Mouse (Mus musculus) megakaryocyte progenitor cell, adult 5-6 weeks (primary cell): ENCODE data around the gene Luzp1. TPM values are rescaled to one million over a fixed set of nuclear protein-coding genes. Genes with fewer than 3 reads are reported as not detected.

ENCODE experiments used
- ATAC-seq: replicated peaks from 2 replicates; pipeline ENCODE4 v1.8.0; 2016; ENCODE audit warnings: mild to moderate bottlenecking, moderate TSS enrichment, inconsistent platforms; ENCODE audit not compliant: poor library complexity
- total RNA-seq, 2 experiments: library from RNA; stranded (forward) in 1 of 2; stranded (reverse) in 1 of 2; fragments of 157-497, 149-512 nt in 1 of 2; fragments of 200-1000 nt in 1 of 2; gene quantifications; 2 replicates each; pipeline versions ENCODE4 v1.2.3 to v1.2.4; 2015 to 2017

The Luzp1 gene
- total RNA-seq, 2 experiments from 2014 or later: 2.3 to 3.4 TPM

DNA sequence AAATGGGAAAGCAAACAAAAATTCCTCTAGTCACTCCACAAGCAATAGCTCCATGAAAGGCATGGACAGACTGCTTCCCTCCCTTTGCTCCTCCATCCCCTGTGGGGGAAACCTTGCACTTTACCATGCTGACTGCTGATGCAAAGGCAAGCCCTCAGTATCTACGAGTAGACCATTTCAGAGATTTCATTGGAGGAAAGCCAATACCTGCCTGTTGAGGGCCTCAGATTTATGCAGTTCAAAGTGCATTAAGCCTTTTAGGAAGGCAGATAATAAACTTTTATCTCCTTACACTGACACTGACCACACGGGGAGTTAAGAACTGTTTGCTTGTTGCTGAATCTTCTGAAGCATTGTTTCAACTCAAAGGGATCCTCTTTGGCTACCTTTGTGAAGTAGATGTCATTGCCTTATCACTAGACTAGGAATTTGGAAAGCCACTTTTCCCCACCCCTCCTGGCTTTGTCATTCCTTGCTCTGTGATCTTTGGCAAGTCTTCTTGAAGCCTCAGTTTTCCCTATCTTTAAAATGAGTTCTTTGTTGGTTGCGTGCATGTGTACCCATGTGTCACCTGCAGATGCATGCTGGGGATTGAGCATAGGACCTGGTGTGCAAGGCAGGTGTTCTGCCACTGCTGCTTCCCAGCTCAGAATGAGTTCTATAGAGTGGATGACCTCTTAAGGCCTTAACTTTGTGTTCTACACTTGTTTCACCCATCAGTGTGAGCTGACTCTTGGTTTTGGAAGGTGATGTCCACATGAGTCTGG, 76.9 kb downstream of the Luzp1 start:
- ATAC-seq: no peak

DNA sequence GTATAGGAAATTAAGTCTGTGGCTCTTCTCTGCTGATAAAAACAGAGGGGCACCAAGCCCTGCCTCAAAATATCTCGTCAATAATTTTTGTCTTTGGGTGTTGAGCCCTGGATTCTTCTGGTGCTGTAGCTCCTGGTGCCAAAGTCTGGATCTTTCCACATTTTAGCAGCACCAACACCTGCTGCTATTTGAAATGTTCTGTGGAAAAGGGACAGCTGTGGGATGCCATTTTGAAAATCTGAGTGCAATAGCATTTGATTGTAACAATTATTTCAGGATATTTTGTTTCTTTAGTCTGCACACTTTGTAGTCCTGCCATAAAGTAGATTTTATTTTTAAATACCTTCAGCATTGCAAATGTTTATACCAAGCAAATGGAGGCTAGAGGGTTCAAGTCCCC, 78.2 kb downstream of the Luzp1 start:
- ATAC-seq: no peak

DNA sequence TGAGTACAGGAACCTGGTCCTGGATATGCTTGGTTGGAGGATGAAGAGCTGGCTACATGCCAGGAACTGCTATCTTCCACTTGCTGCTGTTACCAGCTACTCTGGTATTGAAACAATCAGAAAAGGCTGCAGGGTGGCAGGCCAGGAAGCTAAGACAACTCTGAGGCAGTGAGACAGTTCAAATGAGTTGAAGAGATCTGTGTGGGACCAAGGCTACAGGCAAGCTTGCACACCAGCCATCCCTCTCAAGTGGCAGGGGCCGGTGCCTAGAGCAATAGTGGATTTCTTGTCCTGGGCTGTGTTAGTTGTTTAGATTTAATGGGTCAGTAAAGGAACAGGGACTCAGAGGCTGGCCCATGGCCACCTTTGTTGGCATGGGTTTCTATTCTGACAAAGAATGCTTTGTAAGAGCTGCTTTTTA, 78.8 kb downstream of the Luzp1 start:
- ATAC-seq: peak; percentile 65

DNA sequence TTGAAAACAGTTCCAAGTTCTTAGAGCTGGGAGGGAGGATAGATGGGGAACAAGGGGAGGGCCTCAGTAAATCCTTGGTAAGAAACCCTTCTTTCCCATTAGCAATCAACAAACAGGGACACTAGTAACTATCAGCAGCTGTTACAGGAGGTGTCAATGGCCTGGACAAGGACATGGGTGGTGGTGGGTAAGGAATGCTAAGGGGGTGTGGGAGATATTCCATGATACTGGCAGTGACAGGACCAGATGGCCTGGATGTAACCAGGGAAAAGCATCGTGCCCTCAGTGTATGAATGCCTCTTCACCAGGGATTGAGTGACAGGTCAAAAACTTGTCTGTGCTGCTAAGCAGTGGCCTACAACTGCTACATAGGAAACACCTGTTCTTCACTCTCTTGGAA, 83.5 kb downstream of the Luzp1 start:
- ATAC-seq: no peak

DNA sequence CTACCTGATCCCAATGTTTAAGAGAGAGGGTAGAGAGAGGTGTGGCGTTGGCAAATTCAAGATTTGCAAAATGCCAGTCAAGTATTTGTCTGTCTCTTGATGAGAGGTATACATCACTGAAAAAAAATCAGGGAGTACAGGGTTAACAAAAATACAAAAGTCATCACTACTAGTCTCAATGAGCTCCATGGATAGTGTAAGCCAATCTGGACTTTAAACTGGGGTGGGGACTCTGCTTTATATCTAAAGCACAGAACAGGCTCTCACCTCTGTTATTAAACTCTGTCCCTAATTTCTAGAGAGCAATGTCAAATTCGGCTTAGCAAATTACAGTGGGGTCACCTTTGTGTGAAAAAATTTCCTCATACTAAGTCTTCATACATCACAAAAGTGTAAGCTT, 88.1 kb downstream of the Luzp1 start:
- ATAC-seq: no peak

DNA sequence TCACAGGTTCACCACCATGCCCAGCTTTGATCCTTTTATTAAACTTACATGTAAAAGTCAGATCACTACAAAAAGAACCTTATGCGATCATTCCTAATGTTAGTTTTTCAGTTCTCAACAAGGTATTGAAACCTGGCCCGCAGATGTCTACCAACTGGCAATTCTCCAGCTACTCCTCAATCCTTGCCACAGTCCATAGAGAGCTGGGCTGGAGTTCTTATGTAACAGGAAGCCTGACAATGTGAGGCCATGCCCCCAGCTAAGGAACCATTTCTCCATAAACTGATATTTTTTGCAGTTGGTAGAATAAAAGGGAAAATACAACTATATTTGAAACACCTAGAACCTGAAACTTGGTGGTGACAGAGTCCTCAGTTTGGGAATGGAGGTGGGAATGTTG, 90.1 kb downstream of the Luzp1 start:
- ATAC-seq: 0 out of 2 replicates have a peak, but pooled peaks have one; percentile 29

DNA sequence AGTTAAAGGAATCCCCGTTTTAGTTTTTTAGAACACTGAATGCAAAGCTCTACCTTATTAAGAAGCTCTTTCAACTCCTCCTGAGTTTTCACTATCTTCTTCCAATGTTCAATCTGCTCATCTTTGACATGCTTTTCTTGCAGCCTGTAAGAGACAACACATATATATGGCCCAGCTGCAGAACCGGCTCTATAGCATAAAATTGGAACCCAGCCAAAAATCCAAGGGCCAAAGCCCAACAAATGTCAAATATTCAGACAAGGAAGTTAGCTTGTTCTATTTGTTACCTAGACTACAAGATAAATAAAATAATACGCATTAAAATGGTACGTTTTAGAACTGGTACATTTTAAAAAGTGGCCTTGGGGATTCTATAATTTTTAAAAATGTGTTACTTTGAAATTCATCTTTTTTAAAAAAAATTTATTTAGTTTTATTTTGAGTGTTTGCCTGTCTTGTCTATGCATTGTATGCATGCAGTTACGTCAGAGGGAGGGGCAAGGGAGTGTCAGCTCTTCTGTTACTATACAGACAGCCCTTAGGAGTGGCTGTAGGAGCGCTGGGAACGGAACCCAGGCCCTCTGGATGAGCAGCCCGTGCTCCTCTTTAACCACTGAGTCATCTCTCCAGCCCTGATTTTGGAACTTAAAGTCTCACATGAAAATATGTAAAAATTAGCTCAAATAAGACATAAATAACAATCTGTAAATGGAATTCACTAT, 90.9 kb downstream of the Luzp1 start:
- ATAC-seq: no peak

DNA sequence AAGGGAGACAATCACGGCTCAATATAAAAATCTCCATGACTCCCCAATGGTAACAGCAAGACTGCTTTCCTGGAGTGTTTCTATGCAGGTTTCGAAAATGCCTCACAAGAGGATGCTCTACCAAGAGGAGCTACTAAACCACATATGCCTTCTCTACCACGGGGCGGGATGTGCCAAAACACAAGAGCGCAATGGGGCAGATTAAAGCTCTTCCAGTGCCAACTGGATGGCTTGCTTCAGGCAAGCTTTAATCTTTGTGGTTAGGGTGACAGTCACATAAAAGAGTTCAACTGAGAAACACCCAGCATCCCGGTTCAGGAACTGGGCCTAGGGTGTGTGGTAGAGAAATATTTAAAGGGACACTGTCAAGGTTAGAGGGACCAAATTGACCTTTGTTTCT, 93.2 kb downstream of the Luzp1 start:
- ATAC-seq: no peak

DNA sequence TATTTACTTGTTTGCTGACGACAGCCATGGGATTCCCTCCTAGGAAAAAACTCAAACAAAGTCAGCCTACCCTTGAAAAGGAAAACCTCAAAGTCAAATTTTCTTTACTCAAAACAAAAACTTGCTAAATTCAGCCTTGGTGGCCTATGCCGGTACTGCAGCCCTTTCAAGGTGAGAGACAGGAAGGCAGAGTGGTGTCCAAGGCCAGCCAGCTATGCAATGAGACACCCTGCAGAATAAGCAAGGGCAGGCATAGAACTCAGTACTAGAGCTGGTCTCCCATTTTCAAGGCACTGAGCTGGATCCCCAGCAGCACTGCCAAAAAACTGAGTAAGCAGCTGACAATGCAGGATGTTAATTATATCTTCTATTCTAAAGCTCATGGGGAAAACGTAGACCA, 99.1 kb downstream of the Luzp1 start:
- no peak for ATAC-seq

DNA sequence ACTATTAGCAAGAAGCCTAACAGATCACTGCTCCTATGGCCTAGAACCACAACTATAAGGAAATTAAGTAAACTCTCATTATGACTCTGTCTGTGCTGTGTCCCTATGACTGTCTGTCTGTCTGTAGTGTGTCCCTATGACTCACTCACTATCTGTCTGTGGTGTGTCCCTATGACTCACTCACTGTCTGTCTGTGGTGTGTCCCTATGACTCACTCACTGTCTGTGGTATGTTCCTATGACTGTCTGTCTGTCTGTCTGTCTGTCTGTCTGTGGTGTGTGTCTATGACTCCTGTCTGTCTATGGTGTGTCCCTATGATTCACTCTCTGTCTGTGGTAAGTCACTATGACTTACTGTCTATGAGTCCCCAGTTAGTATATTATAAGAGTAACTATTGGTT, 100.4 kb downstream of the Luzp1 start:
- ATAC-seq: peak; percentile 75

DNA sequence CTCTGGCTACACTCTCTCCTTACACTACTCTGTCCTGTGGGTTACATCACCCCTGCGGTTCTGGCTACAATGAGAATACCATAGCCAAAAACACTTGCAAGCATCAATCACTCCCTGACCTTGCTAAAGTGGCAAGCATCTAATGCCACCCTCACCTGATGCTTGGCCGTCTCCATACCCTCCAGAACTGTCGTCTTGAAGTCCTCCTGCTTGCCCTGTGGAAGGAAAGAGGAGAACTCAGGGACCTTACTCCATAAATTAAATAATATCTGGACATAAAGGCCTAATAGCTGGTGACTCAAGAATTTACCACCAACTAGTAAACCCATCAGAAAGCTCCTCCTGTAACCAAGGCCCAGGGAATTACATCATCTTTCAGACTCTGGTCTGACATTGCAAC, 112.3 kb downstream of the Luzp1 start:
- no peak for ATAC-seq

DNA sequence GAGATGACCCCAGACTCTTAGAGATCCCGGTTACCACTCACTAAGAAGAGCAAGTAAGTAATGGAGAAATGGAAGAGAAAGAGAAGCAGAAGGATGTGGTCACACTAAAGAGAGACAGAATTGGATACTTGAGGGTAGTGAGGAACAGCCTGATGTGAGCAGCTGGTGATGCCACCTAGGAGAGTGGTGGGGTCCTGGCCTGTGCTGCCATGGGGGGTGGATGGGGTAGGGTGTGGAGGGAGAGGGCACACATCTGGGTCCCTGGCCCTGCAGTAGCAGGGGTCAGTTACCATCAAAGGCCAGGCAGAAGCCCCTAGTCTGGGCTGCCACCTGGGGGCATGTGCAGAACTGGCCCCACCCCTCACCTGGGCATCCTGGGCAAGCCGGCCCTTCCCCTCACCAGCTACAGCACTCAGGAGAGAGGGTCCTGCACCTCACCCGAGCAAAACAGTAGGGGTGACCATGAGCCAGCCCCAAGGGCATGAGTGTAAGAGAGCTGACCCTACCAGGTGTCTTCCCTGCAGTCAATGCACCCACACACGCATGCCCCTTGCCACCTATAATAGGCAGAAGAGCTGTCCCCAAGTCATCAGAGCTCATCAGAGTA, 117.8 kb downstream of the Luzp1 start:
- 0 out of 2 replicates have a peak, but pooled peaks have one; percentile 17 for ATAC-seq

DNA sequence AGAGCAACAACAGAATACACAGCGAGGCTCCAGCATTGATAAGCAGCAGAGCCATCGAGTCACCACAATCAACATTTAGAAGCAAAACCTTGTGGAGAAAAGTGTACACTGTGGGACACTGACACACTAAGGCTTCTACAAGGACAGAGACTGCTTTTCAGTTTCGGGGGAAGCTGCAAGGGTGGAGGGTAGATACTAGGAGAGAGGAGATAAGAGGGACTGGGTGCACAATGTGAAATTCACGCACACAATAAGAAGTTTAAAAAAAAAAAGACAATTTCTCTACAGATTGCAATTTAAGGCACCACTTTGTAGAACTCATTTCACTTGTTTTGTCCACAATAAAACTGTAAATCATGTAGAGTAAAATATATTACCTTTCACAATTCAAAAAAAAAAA, 118.4 kb downstream of the Luzp1 start:
- ATAC-seq: peak; percentile 83

DNA sequence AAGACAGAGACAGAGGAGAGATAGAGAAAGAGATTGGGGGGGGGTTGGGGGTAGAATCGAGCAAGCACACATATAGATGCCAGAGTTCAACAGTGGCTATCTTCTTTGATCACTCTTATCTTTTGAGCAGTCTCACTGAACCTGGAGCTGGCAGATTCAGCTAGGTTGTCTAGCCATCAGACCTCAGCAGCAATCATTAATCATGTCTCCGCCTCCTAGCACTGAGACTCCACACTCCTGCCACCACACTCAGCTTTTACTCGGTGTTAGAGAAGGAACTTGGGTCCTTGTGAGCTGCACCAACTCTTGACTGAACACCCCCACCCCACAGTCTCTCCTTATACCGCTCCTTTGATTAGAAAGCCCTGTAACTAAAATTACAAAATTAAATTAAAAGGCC, 122.5 kb downstream of the Luzp1 start:
- no peak for ATAC-seq

DNA sequence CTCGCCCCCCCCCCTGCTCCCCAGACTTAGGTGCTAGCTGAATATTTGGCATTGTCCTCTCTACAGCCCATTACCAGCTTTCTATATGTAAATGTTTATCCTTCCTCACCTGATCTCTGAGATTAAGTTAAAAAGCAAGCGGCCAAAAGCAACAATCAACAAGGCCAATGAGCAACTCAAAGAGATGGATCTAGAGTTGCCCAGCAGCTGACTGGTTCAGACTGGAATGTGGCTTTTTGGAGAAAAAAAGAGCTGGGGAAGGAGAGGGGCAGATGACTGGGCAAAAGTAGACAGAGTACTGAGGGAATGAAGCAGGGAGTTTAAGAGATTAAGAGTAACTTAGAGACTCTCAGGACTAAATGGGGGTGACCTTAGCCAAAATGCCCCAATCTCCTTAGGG, 124.4 kb downstream of the Luzp1 start:
- ATAC-seq: no peak

DNA sequence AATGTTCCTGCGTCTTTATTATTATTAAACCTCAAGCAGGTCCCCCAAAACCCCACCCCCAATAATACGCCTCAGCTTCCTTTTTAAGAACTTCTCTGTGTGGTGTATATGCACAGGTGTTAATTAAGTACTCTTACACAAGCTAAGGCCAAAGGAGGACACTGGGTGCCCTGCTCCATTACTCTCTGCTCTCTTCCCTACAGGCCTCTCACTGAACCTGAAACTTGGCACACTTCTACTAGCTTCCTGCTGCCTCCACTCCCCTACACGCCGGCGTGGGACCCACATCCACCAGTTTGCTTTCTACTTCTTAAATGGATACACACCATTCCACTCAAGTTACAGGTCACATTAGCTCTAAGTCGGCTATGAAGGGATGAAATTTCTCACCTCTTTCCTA, 125.7 kb downstream of the Luzp1 start:
- ATAC-seq: no peak

DNA sequence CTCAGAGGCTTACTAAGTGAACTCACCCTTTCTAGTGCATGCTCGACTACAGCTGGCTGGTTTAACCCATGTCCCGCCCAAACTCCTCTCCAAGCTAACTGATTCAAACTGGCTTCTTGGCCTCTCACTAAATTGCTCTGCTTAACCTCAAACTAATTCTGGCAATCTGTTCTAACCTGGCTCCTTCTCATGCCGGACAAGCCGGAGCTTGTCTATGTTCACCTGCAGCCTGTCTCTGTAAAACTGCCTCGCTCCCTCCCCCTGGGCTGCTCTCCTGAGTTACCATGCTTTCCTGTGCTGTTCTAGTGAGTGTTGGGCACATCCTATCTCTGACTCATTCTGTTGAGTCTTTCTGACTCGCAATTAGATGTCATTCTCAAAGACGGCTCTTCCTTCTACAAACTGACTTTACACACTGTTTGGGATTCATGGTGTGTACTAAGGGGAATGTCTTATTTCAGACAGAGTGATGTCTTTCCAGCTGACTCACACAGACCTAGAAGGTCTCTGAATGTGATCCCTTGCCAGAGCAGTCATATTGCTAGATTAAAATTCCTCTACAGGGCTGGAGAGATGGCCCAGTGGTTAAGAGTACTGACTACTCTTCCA, 128.8 kb downstream of the Luzp1 start:
- ATAC-seq: no peak

DNA sequence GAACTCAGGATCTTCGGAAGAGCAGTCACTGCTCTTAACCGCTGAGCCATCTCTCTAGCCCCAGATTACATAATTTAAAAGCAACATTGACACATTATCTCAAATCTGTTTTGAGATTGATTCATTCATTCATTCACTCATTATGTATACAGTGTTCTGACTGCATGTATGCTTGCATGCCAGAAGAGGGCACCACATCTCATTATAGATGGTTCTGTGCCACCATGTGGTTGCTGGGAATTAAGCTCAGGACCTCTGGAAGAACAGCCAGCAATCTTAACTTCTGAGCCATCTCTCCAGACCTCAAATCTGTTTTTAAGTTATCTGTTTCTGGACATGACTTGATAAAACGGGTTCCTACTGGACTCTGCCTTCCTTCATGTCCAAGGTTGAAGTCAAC, 130.3 kb downstream of the Luzp1 start:
- ATAC-seq: no peak

DNA sequence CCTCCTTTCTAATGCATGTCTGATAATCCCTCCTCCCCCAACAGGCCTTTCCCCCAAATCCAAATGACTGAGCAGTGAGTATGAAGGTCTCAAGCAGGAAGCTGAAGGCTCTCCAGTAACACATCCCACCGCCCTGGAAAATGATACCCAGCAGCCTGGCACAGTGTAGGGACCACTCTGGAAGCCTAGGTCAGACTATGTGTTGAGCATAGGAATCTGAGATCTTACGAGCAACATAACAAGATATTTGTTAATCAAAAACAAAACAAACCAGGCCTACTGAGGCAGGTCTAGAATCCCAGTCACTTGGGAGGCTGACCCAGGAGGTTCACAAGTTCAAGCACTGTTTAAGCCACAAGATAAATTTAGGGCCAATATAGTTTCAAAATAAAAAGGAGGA, 131.0 kb downstream of the Luzp1 start:
- no peak for ATAC-seq

DNA sequence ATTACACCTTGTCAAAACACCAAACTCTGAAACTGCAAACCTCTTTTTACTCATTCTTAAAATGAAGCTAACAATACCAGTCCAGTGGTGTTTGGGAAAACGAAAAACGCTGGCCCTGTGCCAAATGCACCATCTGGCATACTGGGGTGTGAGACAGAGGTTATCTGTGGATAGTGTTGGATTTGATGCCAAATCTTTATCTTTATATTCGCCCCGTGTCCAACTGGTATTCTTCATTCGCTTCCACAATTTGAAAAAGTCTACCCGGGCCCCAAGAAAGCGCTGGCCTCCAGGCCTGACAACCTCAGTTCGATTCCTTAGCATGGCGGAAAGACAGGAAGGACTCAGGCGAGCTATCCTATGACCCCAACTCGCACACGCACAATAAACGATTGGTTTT, 131.9 kb downstream of the Luzp1 start:
- peak; percentile 32 for ATAC-seq

DNA sequence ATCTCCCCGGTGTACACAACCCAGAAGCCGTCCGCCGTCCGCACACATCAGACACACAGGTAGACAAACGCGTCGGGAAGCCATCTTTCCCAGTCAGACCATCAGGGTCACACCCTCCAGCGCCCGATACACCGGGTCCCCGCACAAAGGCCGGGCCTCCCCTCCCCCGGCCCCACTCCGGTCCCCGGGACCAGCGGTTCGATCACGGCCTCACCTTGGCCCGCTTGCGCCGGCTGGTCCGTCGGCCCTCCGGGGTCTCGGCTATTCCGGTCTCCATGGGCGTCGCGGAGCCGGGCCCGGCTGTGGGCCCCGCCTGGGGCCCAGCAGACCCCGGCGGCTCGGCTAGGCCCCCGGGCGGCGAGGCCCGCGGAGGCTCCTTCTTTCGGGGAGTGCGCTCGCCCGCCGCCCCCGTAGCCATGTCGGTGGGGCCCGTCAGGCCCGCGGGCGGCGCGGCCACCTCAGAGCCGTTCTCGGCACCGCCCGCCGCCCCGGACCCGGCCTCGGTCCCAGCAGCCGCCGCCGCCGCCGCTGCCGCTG, 132.5 kb downstream of the Luzp1 start:
- ATAC-seq: peak; percentile 39
